Mouse (Mus musculus) cerebellum, adult 9-10 months (tissue): ENCODE data around the gene Dbn1.

Source experiments
- DNase-seq: peaks from one replicate; pipeline ENCODE4 v3.0.0; 2022

Gene Dbn1

GRCm38 (mm10) chr13:55487578-55488498 is at the start of gene Dbn1:
Dbn1 (minus strand) TSS chr13:55488111.
- no peak for DNase-seq

- DNase-seq, result peak; percentile 100
These were observed 48.6 kb upstream of the Dbn1 start, which contains the start of gene Ddx41 for GRCm38 (mm10) chr13:55536194-55537175. Ddx41 (minus strand) TSS chr13:55536658.

- DNase-seq, result peak; percentile 57
These were observed 47.9 kb upstream of the Dbn1 start for GRCm38 (mm10) chr13:55535796-55536193.

GRCm38 (mm10) chr13:55535191-55535590 is 47.3 kb upstream of the Dbn1 start:
- DNase-seq, result peak; percentile 61

DNA sequence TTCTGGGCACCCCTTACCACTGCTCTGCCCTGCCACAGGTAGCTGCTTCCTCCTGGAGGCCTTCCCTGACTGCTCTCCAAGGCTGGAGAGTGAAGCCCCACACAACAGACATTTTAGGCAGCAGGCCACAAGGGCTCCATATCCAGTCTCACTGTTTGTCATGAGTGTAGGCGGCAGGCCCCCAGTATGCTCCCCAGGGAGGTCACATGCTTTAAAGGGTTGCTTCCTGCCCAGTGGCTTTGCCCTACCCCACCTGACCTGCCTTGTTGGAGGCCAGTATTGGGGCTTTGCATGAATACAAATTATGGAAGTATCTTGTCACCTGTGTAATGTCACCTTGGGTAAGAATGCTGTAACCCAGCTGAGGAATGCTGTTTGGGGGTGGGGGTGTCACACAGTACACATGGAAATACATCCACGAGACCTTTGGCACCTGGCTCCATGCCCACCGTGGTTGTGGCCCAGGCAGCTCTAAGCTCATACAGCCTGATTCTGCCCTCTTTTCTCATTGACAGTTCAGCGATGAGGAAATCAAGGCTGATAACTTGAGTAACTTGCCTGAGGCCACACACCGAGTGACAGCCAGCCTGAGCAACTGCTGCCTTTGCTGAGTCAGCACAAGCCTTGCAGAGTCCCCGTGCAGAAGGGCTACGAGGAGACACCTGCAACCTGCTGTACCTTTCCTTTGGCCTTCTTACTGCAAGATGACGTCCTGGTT is 41.4 kb upstream of the Dbn1 start, which contains the start of gene Dok3:
TSS of gene Dok3 (minus strand) at position 99 of the 718 bp plus-strand sequence.
- DNase-seq, result no peak

DNA sequence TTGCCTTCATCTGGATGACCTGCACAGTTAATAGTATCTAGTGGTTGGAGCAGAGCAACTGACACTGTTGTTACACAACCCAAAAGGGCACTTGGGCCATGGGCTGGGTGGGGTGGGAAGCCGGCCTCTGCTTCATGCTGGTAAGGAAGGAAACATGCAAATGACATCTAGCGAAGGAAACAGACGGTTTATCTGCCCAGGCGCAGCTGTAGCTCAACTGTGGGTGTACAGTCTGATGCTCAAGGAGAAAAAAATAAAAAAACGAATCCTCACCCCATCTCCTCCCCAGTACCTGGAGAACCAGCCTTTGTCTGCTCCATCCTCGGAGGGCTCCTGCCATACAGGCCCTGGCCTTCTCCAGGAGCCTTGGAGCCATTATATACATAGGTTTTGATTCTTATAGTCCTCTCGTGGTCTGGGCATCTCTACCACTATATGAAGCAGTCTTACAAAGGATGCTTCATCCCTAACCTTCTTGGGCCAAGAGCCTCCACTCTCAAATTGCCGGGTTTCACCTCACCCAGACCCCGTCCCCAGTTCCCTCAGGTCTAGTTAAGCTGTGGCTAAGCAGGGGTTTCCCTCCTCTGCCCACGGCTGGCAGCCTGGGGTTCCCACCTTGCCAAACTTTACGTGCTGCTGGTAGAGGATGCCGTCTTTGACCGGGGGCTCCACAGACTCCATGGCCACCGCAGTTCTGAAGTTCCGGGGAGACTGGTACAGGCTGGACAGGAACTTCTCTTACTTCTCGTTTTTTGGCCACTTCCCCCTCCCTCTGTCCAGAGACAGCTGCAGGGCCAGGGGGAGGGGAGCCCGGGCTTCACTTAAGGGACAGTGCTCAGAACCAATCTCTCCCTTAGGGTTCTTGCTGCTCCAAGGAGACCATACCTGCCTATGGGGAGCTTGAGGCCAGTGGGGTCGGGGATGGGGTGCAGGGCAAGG is 40.2 kb upstream of the Dbn1 start:
- no peak for DNase-seq

GRCm38 (mm10) chr13:55527212-55527611 is 39.3 kb upstream of the Dbn1 start:
- no peak for DNase-seq

DNA sequence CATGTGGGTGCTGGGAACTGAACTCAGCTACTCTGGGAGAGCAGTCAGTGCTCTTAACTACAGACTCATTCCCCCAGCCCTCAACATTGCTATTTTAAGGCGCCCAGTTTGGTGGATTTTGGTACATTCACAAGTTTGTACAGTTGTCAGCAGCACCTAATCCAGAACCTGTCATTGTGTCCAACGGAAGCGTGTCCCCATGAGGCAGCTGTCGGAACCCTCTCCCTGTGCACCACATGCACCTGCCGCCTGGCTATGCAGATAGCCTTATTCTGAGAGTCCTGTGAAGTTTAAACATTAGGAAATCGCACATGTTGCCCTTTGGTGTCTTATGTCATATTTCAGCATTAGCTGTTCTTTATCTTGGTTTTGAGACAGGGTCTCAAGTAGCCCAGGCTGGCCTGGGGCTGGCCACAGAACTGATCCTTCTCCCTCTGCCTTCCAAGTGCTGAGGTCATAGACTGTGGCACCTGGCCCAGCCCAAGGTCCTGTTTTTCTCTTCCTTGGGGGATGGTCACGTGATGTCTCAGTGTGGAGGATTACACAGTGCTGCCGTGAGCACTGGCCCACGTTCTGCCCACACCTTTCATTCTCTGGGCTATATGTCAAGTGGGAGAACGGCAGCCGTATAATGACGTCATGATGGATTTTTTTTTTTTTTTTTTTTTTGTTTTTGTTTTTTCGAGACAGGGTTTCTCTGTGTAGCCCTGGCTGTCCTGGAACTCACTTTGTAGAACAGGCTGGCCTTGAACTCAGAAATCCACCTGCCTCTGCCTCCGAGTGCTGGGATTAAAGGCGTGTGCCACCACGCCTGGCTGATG is 38.0 kb upstream of the Dbn1 start:
- DNase-seq, result no peak

DNA sequence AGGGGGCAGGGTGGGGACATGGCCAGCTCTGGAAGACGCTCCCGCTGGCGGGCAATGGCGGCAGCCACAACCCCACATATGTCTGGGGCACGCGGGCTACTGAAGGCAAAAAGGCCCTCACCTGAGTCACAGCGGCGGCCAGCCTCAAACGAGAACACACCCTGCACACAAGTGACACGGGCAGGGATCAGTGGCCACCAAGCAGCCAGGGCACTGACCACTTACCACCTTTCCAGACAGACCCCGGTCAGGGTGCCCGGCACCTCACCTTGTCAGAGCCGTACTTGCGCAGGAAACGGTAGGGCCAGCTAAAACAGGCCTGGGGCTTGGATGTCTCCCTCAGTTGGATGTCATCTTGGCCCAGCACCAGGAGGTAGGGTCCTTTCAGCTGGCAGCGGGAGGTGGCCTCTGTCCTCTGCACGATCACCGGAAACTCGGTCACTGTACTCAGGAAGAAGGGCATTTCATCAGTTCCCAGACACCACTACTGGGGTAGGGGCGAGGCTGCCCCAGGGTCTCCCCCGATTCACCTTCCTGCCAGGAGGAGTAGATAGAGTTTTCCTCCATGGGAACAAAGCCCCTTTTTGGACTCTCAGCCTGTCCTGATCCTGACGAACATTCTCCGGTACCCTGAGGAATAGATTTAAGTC is 36.2 kb upstream of the Dbn1 start:
- no peak for DNase-seq

GRCm38 (mm10) chr13:55523278-55523677 is 35.4 kb upstream of the Dbn1 start:
- no peak for DNase-seq

- DNase-seq, result no peak
These were observed 34.8 kb upstream of the Dbn1 start for GRCm38 (mm10) chr13:55522730-55523129.

DNA sequence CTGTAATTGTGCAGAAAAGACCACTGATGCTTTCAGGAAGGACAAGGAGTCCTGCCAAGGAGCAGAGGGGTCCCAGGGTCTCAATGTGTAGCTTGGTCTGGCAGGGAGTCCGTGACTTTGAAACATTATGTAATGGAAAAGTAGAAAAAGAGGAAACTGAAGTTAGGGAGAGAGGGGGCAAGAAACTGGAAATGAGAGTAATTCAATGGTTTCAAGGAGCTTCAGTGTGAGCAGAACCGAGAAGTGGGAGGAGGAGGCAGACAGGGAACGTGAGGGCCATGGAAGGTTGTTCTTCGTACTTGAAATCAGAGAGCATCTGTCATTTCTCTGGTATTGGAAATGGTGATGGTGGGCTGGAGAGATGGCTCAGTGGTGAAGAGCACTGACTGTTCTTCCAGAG is 31.7 kb upstream of the Dbn1 start:
- no peak for DNase-seq

DNA sequence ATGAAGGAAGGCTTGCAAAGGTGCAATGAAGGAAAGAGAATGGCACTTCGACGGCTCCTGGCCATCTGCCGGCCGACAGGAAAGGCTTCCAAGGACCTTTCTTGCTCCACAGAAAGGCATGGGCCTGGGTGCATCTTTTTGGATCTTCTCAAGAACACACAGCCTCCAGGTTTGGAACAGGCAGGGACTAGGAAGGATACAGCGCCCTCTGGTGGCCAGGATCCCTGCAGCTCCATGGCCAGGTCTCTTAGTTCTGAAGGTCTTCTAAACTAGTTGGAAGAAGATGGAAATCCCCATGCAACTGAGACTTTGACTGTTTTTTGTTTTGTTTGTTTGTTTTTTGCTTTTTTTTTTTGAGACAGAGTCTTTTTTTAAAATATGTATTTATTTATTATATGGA is 29.0 kb upstream of the Dbn1 start:
- peak; percentile 90 for DNase-seq

GRCm38 (mm10) chr13:55513828-55514227 is 25.9 kb upstream of the Dbn1 start:
- DNase-seq, result no peak

- peak; percentile 90 for DNase-seq
These were observed 25.3 kb upstream of the Dbn1 start, which contains the start of gene Pdlim7 for GRCm38 (mm10) chr13:55513111-55513748. Pdlim7 (minus strand) TSS chr13:55513676.

GRCm38 (mm10) chr13:55512379-55513031 is 24.6 kb upstream of the Dbn1 start:
- peak; percentile 67 for DNase-seq

DNA sequence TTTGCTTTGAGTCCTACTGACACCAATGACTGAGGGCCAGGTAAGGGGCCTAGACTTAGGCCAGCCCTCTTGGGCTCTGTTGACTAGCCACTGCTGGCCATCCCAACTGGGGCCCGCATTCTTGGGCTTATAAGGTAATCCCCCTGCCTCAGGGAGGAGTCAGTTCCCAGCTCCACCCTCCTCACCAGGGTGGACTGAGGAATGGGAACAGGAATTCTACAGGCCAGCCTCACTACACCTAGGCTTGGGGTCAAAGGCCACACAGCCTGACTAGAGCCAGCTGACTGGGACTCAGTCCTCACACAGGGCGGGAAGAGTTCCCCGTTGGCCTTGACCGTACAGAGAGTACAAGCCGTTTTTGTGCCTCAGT is 23.6 kb upstream of the Dbn1 start:
- DNase-seq, result no peak

GRCm38 (mm10) chr13:55510668-55511491 is 23.0 kb upstream of the Dbn1 start:
- DNase-seq, result no peak
